Mouse (Mus musculus): ENCODE results near the gene Ano7. TPM values are rescaled to one million over a fixed set of nuclear protein-coding genes. Genes with fewer than 3 reads are reported as not detected.

Ano7 gene
- polyA plus RNA-seq, 1 experiment: not detected

DNA sequence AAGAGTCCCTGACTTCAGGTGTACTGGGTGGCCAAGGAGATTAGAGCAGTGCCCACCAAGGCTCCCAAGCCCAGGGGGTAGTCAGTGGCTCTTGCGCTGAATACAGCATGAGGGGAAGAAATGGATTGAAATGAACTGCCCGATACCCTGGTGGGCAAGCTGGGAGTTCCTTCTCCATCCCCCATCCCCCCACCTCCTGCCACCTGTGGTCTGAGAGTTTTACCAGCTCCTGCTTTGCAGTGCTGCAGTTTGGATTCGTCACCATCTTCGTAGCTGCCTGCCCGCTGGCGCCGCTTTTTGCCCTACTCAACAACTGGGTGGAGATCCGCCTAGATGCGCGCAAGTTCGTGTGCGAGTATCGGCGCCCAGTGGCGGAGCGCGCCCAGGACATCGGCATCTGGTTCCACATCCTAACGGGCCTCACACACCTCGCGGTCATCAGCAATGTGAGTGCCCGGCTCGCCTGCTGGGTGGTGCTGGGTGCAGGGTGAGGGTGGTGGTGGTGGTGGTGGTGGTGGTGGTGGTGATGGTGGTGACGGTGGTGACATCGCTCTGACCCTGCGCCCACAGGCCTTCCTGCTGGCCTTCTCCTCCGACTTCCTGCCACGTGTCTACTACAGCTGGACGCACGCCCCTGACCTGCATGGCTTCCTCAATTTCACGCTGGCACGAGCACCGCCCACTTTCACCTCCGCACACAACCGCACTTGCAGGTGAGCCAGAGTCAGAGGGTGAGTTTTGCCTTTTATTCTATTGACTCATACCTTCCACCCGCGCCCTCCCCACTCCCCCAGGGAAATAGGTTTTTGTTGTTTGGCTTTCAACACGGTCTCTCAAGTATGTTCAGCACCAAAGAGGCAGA is 27.7 kb downstream of the Ano7 start:
- Histone ChIP-seq H3ac (ENCODE audit: control insufficient read depth, insufficient read length) (no peak overlapping the region), H3K4me3 (no peak overlapping the region), H3K79me2 (ENCODE audit: control insufficient read depth, insufficient read depth) (no peaks in the 10 kb centered on the region), H3K4me2 (ENCODE audit: low read depth) (no peak overlapping the region), H3K27me3 (ENCODE audit: control insufficient read depth, insufficient read depth, insufficient read length) (peaks cover 18% of the 10 kb centered on the region), H3K36me3 (ENCODE audit: control insufficient read depth, insufficient read depth) (peaks cover 10% of the 10 kb centered on the region)
- TF ChIP-seq SRF (IDR thresholded peaks at IDR 0.05; ENCODE audit: control insufficient read depth, insufficient read length, low read depth): no peak
- TF ChIP-seq REST (IDR thresholded peaks at IDR 0.05; ENCODE audit: insufficient read depth, insufficient read length): no peak
- TF ChIP-seq TCF12 (IDR thresholded peaks at IDR 0.05; ENCODE audit: insufficient read depth, poor library complexity, severe bottlenecking): no peak
- no peak for TF ChIP-seq POLR2A (IDR thresholded peaks at IDR 0.05; ENCODE audit: insufficient read length, low read depth)
- TF ChIP-seq MYOG (IDR thresholded peaks at IDR 0.05; ENCODE audit: control insufficient read depth in 1 of 3, insufficient read depth in 1 of 3, insufficient read length in 2 of 3, low read depth in 2 of 3): no peak
- no peak for TF ChIP-seq MAX (IDR thresholded peaks at IDR 0.05; ENCODE audit: low read depth)
- TF ChIP-seq USF1 (IDR thresholded peaks at IDR 0.05; ENCODE audit: low read depth): no peak
- TF ChIP-seq CEBPB (IDR thresholded peaks at IDR 0.05; ENCODE audit: insufficient read depth, poor library complexity, severe bottlenecking): no peak
- no peak for TF ChIP-seq TCF3 (IDR thresholded peaks at IDR 0.05; ENCODE audit: insufficient read length, low read depth)
- no peak for TF ChIP-seq POLR2AphosphoS2 (IDR thresholded peaks at IDR 0.05; ENCODE audit: insufficient read length, low read depth)

DNA sequence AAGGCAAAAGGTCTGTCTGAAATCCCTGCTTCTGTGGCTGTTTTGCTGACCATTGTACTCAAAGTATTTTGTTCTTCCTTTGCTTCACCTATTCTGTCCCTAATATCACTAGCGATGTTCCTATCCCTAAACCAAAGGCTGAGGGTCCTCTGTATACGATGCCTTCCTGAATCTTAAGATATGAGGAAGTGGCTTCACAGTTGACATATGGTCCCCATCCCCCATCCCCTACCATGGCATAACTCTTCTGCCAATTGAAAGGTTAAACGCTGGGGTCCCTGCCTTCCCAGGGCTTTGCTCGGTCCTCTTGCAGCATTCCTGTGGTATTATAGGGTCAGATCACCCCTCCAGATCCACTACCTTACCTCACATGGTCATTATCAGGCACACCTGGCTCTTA is 29.7 kb downstream of the Ano7 start:
- Histone ChIP-seq H3K4me3 (no peak overlapping the region), H3ac (ENCODE audit: control insufficient read depth, insufficient read length) (no peak overlapping the region), H3K4me2 (ENCODE audit: low read depth) (no peak overlapping the region), H3K27me3 (ENCODE audit: control insufficient read depth, insufficient read depth, insufficient read length) (peaks cover 2% of the 10 kb centered on the region), H3K79me2 (ENCODE audit: control insufficient read depth, insufficient read depth) (no peaks in the 10 kb centered on the region), H3K36me3 (ENCODE audit: control insufficient read depth, insufficient read depth) (peaks cover 18% of the 10 kb centered on the region)
- TF ChIP-seq POLR2AphosphoS2 (IDR thresholded peaks at IDR 0.05; ENCODE audit: insufficient read length, low read depth): no peak
- TF ChIP-seq REST (IDR thresholded peaks at IDR 0.05; ENCODE audit: insufficient read depth, insufficient read length): no peak
- TF ChIP-seq POLR2A (IDR thresholded peaks at IDR 0.05; ENCODE audit: insufficient read length, low read depth): no peak
- TF ChIP-seq MAX (IDR thresholded peaks at IDR 0.05; ENCODE audit: low read depth): no peak
- TF ChIP-seq TCF3 (IDR thresholded peaks at IDR 0.05; ENCODE audit: insufficient read length, low read depth): no peak
- no peak for TF ChIP-seq CEBPB (IDR thresholded peaks at IDR 0.05; ENCODE audit: insufficient read depth, poor library complexity, severe bottlenecking)
- TF ChIP-seq MYOD1 (IDR thresholded peaks at IDR 0.05; ENCODE audit: control insufficient read depth in 1 of 3, insufficient read length in 2 of 3, low read depth in 2 of 3): no peak
- no peak for TF ChIP-seq USF1 (IDR thresholded peaks at IDR 0.05; ENCODE audit: low read depth)
- no peak for TF ChIP-seq TCF12 (IDR thresholded peaks at IDR 0.05; ENCODE audit: insufficient read depth, poor library complexity, severe bottlenecking)
- no peak for TF ChIP-seq E2F4 (IDR thresholded peaks at IDR 0.05; ENCODE audit: insufficient read depth)
- TF ChIP-seq SRF (IDR thresholded peaks at IDR 0.05; ENCODE audit: control insufficient read depth, insufficient read length, low read depth): no peak
- TF ChIP-seq MYOG (IDR thresholded peaks at IDR 0.05; ENCODE audit: control insufficient read depth in 1 of 3, insufficient read depth in 1 of 3, insufficient read length in 2 of 3, low read depth in 2 of 3): no peak

DNA sequence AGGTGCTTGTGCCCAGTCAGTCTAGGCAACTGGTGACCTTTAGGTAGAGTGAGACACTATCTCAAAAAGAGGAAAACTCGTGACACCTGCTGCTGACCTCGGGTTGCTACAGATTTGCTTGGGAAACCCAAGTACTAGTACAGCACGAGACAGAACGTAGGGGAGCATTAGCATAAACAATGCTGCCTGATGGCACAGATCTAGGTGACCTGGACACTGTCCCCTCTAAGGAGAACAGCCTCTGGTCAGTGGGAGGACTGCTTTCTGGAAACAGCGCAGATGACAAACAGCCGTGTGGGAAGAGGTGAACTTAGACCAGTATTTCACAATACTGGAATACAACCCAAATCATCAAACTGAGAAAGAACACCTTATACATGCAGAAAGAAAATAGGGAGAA is 58.4 kb downstream of the Ano7 start:
- Histone ChIP-seq H3K79me2 (ENCODE audit: control insufficient read depth, insufficient read depth) (peaks cover 16% of the 10 kb centered on the region), H3K4me2 (ENCODE audit: low read depth) (no peak overlapping the region), H3ac (ENCODE audit: control insufficient read depth, insufficient read length) (no peak overlapping the region), H3K36me3 (ENCODE audit: control insufficient read depth, insufficient read depth) (peaks cover 61% of the 10 kb centered on the region), H3K27me3 (ENCODE audit: control insufficient read depth, insufficient read depth, insufficient read length) (no peaks in the 10 kb centered on the region), H3K4me3 (no peak overlapping the region)
- TF ChIP-seq MYOG (IDR thresholded peaks at IDR 0.05; ENCODE audit: control insufficient read depth in 1 of 3, insufficient read depth in 1 of 3, insufficient read length in 2 of 3, low read depth in 2 of 3) (no peak), TCF3 (IDR thresholded peaks at IDR 0.05; ENCODE audit: insufficient read length, low read depth) (no peak), E2F4 (IDR thresholded peaks at IDR 0.05; ENCODE audit: insufficient read depth) (no peak), POLR2A (IDR thresholded peaks at IDR 0.05; ENCODE audit: insufficient read length, low read depth) (no peak), SRF (IDR thresholded peaks at IDR 0.05; ENCODE audit: control insufficient read depth, insufficient read length, low read depth) (no peak), MAX (IDR thresholded peaks at IDR 0.05; ENCODE audit: low read depth) (no peak), TCF12 (IDR thresholded peaks at IDR 0.05; ENCODE audit: insufficient read depth, poor library complexity, severe bottlenecking) (no peak), USF1 (IDR thresholded peaks at IDR 0.05; ENCODE audit: low read depth) (no peak), CEBPB (IDR thresholded peaks at IDR 0.05; ENCODE audit: insufficient read depth, poor library complexity, severe bottlenecking) (no peak), REST (IDR thresholded peaks at IDR 0.05; ENCODE audit: insufficient read depth, insufficient read length) (no peak), MYOD1 (IDR thresholded peaks at IDR 0.05; ENCODE audit: control insufficient read depth in 1 of 3, insufficient read length in 2 of 3, low read depth in 2 of 3) (no peak), POLR2AphosphoS2 (IDR thresholded peaks at IDR 0.05; ENCODE audit: insufficient read length, low read depth) (no peak)

DNA sequence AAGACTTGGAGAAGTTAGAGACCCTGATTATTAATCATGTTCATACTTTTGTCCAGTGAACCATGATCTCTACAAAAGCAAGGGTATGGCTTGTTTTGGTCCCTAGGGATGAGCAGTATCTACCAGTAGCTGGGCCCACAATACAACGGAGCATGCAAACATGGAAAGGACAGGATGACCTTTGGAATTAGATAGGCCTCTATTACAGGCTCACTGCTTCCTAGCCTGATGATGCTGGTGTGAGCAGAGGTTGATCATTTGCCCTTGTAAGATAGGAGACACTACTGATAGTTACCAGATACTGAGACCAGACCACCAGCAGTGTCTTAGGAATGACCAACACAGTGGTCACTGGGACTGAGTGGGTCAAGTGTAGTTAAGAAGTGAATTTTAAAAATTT is 65.6 kb downstream of the Ano7 start:
- TF ChIP-seq SRF (IDR thresholded peaks at IDR 0.05; ENCODE audit: control insufficient read depth, insufficient read length, low read depth) (no peak), TCF3 (IDR thresholded peaks at IDR 0.05; ENCODE audit: insufficient read length, low read depth) (no peak), TCF12 (IDR thresholded peaks at IDR 0.05; ENCODE audit: insufficient read depth, poor library complexity, severe bottlenecking) (no peak)
- Histone ChIP-seq H3K36me3 (ENCODE audit: control insufficient read depth, insufficient read depth) (peaks cover 54% of the 10 kb centered on the region), H3K4me3 (no peak overlapping the region)

More for the DNA sequence above, 65.6 kb downstream of the Ano7 start:
- no peak overlapping the region for H3ac ChIP-seq (ENCODE audit: control insufficient read depth, insufficient read length)
- no peaks in the 10 kb centered on the region for H3K27me3 ChIP-seq (ENCODE audit: control insufficient read depth, insufficient read depth, insufficient read length)
- H3K79me2 ChIP-seq (ENCODE audit: control insufficient read depth, insufficient read depth): peaks cover 45% of the 10 kb centered on the region
- H3K4me2 ChIP-seq (ENCODE audit: low read depth): no peak overlapping the region
